ENCODE assay signal across 23 mouse cellular contexts in genomic region chr16:10723816-10724647, GRCm38 (mm10).
DNase-seq lines count a peak whose midpoint lies in the region; ATAC-seq and TF ChIP-seq lines count a peak whose summit lies in the region.
"Had no signal": no experiment of that assay in that cellular context is flagged by ENCODE, and none has a peak within 500 bp of the region (broad histone marks: within the 10 kb centered on the region; RNA-seq: fewer than 3 reads in every experiment).

No protein-coding gene starts in this region.

- DNase-seq in CD4-positive, CD25-positive, alpha-beta regulatory T cell, adult 2 months (ENCODE audit: low read depth, low spot score), result peak; percentile 39
- no peak for DNase-seq in lung, postnatal 36 days
- peak; percentile 38 for DNase-seq in A20 (ENCODE audit: low read depth, low spot score)
- DNase-seq in induced T-regulatory cell, adult 2 months (ENCODE audit: low read depth), result peak; percentile 54
- no peak for DNase-seq in gastrocnemius, adult 2 months
- DNase-seq: adrenal gland, postnatal 36 days; cerebellum, adult 2 months; heart, postnatal 10 days; kidney, adult 8-10 months; kidney, postnatal 14 days; retina, postnatal 1 day had no signal

- H3K4me2 ChIP-seq in lung, embryonic 16.5 days (ENCODE audit: low read depth, low read length), result no peak overlapping the region
- H3K4me2 ChIP-seq: embryonic facial prominence, embryonic 12.5 days; forebrain, embryonic 13.5 days; heart, embryonic 11.5 days; hindbrain, embryonic 12.5 days; limb, embryonic 12.5 days; liver, embryonic 12.5 days had no signal

- no peaks in the 10 kb centered on the region for H3K27me3 ChIP-seq in lung, embryonic 16.5 days (ENCODE audit: control insufficient read depth, insufficient read depth, low read depth, low read length)
- H3K27me3 ChIP-seq: embryonic facial prominence, embryonic 12.5 days; forebrain, embryonic 13.5 days; hindbrain, embryonic 12.5 days had no signal

- no peak overlapping the region for H3K9ac ChIP-seq in lung, embryonic 16.5 days (ENCODE audit: low read length)
- H3K9ac ChIP-seq: embryonic facial prominence, embryonic 12.5 days; forebrain, embryonic 13.5 days; hindbrain, embryonic 12.5 days; limb, embryonic 12.5 days; liver, embryonic 12.5 days had no signal

- peak overlapping the region; percentile 15 for H3K27ac ChIP-seq in lung, embryonic 16.5 days (ENCODE audit: low read length)
- H3K27ac ChIP-seq in gastrocnemius, adult 2 months, result no peak overlapping the region
- H3K27ac ChIP-seq: embryonic facial prominence, embryonic 12.5 days; forebrain, embryonic 13.5 days; hindbrain, embryonic 12.5 days; limb, embryonic 12.5 days; liver, embryonic 12.5 days; stomach, postnatal 0 days had no signal

- TF ChIP-seq CTCF in gastrocnemius, adult 2 months (IDR thresholded peaks at IDR 0.05), result no peak

- no peaks in the 10 kb centered on the region for H3K9me3 ChIP-seq in lung, embryonic 16.5 days (ENCODE audit: control insufficient read depth, low read length)
- H3K9me3 ChIP-seq: embryonic facial prominence, embryonic 12.5 days; forebrain, embryonic 13.5 days; hindbrain, embryonic 12.5 days; limb, embryonic 12.5 days; liver, embryonic 12.5 days; megakaryocyte, embryonic 14.5 days had no signal

- 36% methylated on average over 5 of the region's 5 CpGs for whole genome bisulfite sequencing in lung, embryonic 16.5 days

- no peak for ATAC-seq in CD4-positive, CD25-positive, alpha-beta regulatory T cell, adult 4 months
- ATAC-seq in lung, embryonic 16.5 days (ENCODE audit: low read depth), result peak; percentile 58
- ATAC-seq in megakaryocyte-erythroid progenitor cell, adult 5-6 weeks (replicated peaks; ENCODE audit: low FRiP score, low TSS enrichment, poor library complexity, severe bottlenecking), result no peak
- ATAC-seq: forebrain, embryonic 13.5 days had no signal

- intact Hi-C loops in gastrocnemius, adult 2 months (cut with DNase I), result no loop called here

- H3K36me3 ChIP-seq in lung, embryonic 16.5 days (ENCODE audit: control insufficient read depth, insufficient read depth, low read length), result no peaks in the 10 kb centered on the region
- H3K36me3 ChIP-seq: embryonic facial prominence, embryonic 12.5 days; hindbrain, embryonic 12.5 days; limb, embryonic 12.5 days; liver, embryonic 12.5 days had no signal

- peaks cover 47% of the 10 kb centered on the region for H3K4me1 ChIP-seq in lung, embryonic 16.5 days (replicated peaks; ENCODE audit: control insufficient read depth, insufficient read depth, low read length)
- H3K4me1 ChIP-seq: embryonic facial prominence, embryonic 12.5 days; forebrain, embryonic 13.5 days had no signal

- H3K4me3 ChIP-seq in lung, embryonic 16.5 days (ENCODE audit: low read length), result no peak overlapping the region
- H3K4me3 ChIP-seq in gastrocnemius, adult 2 months, result no peak overlapping the region
- H3K4me3 ChIP-seq: embryonic facial prominence, embryonic 12.5 days; erythroblast, embryonic 14.5 days; forebrain, embryonic 13.5 days; hindbrain, embryonic 12.5 days; limb, embryonic 12.5 days; liver, embryonic 12.5 days; megakaryocyte, embryonic 14.5 days had no signal

Comparison
In these comparisons a context has a peak if more than half of its experiments do, and no peak if none do; other contexts are left out.
1. DNase-seq: peak in CD4-positive, CD25-positive, alpha-beta regulatory T cell, adult 2 months (single experiment), A20 (single experiment) and induced T-regulatory cell, adult 2 months (single experiment); none in lung, postnatal 36 days (single experiment) and gastrocnemius, adult 2 months (single experiment).